Mouse (Mus musculus): ENCODE results near the gene Plod3.
"Not testable (repeated sequence)": the region's sequence is repeated elsewhere in the genome, so short reads cannot be mapped to it uniquely, and the experiment has no call there.

The Plod3 gene

GRCm38 (mm10) chr5:136986695-136987137 lies at the start of gene Plod3:
Plod3 (plus strand) TSS chr5:136987019.
- DNase-seq (ENCODE audit: low spot score), result peak; percentile 88

DNA sequence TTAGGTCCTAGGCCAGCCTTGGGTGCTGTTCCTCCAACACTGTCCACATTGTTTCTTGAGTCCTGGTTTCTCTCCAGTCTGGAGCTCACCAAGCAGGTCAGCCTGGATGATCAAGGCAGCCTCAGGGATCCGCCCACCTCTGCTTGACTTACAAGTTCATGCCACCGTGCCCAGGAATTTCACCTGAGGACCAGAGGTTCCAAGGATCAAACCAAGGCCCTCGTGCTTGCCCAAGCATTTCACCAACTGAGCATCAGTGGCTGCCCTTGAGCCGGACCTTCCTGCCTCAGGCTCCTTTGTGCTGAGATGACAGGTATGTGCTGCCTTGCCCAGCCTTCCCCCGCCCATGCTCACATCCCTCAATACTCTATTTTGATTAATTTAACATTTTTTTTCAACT lies 49.2 kb upstream of the Plod3 start:
- no peak for DNase-seq (ENCODE audit: low spot score)

GRCm38 (mm10) chr5:136939284-136939683 lies 47.5 kb upstream of the Plod3 start:
- DNase-seq (ENCODE audit: low spot score), result no peak

DNA sequence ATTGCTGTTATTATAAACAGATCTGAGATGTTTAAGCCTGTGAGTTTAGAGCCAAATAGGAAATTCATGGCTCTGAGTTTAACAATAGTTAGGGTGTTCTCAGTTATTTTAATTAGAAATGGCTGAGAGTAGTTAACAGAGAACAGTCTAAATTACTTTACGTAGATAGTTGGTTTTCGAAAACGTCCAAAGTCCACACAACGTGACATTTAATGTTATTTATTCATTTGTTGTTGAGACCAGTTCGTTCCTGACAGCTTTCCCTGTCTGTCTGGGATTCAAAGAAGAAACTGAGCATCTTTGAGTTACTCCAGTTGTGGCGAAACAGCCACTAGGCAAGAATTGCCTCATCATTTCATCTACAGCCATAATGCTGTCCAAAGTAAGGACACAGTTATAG lies 46.8 kb upstream of the Plod3 start:
- DNase-seq (ENCODE audit: low spot score), result not testable (repeated sequence)

GRCm38 (mm10) chr5:136940845-136941560 lies 45.8 kb upstream of the Plod3 start:
- DNase-seq (ENCODE audit: low spot score), result no peak

DNA sequence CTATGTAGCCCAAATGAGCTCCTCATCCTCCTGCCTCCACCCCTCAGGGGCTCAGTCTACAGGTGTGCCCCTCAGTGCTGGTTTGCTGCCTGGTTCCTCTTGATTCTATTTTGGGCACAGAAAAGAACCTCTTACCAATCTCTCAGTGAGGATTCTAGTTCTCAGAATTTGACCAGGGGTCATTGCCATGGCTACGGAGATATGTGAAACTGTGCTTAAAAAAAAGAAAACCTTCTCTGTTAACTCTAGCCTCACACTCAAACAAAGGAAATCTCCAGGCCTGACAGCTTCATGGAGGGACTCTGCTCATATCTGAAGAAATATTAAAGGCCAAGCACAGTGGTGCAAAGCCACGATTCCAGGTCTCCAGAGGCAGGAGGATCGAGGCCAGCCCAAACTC lies 44.0 kb upstream of the Plod3 start:
- no peak for DNase-seq (ENCODE audit: low spot score)

- no peak for DNase-seq (ENCODE audit: low spot score)
Measured at GRCm38 (mm10) chr5:136943382-136943781, 43.4 kb upstream of the Plod3 start.

DNA sequence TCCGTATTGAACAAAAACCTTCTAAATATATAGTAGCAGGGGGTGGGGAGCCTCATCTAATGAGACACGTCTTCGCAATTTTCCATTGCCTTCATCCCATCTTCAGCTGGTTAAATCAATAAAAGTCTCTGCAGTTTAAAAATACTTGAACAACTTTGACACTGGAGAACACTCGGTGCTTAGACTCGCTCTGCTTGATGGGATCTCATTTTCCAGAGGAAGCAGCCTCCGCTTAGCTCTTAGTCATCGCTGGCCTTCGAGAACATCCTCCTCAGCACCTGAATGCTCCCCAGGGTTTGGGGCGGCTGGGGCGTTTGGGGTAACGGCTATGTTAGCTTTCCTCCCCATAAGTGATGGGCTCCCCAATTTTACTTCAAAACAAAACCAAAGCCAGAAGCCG lies 41.7 kb upstream of the Plod3 start:
- no peak for DNase-seq (ENCODE audit: low spot score)

DNA sequence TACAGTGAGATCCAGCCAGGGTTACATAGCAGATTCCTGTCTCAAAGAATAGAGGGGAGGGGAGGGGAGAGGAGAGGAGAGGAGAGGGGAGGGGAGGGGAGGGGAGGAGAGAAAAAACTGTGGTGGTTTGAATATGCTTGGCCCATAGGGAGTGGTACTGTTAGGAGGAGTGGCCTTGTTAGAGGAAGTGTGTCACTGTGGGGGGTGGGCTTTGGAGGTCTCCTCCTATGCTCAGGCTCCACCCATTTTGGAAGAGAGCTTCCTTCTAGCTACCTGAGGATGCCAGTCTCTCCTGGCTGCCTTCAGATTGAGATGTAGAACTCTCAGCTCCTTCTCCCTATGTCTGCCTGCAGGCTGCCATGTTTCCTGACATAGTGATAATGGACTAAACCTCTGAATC lies 38.9 kb upstream of the Plod3 start:
- DNase-seq (ENCODE audit: low spot score), result no peak

DNA sequence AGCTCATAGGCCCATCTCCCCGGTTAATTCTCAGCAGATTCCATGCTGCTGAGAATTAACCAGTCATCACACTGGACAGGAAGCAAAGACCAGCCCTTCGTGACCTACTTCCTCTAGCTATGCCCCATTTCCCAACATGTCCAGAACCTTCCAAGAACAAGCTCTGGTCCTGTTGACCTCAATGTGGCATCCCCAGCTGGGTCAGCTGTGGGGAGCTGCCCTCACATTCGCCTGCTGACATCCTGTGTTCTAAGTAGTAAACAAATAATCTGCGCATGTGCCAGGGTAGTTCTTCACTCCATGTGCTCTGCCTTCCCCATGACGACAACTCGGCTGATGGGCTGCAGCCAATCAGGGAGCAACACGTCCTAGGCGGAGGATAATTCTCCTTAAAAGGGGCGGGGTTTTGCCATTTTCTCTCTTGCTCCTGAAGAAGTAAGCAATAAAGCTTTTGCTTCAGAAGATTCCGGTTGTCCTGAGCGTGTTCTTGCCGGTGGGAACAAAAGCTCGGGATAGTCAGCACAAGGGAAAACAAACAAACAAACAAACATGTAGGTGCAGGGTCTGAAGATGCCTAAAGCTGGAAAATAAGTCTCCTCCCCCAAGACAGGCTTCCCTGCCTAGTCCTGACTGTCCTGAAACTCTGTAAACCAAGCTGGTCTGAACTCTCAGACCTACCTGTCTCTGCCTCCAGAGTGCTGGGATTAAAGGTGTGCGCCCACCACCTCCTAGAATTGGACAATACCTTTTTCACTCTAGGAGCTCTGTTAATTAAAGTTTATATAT lies 37.1 kb upstream of the Plod3 start:
- DNase-seq (ENCODE audit: low spot score), result not testable (repeated sequence)

DNA sequence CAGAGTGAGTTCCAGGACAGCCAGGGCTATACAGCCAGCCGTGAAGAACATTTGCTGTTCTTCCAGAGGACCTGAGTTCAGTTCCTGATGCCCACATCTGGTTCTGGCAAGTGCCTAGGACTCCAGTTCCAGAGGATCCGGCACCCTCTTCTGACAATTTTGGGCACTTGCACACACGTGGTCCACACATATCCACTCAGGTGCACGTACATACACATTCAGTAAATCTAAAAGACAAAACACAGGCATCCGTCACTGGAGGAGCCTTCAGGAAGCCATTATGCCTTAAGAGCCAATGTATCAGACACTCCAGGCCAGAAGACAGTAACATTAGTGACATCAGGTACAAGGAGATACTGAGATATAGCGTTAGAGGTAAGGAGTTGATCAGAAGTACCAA lies 36.3 kb upstream of the Plod3 start:
- no peak for DNase-seq (ENCODE audit: low spot score)

DNA sequence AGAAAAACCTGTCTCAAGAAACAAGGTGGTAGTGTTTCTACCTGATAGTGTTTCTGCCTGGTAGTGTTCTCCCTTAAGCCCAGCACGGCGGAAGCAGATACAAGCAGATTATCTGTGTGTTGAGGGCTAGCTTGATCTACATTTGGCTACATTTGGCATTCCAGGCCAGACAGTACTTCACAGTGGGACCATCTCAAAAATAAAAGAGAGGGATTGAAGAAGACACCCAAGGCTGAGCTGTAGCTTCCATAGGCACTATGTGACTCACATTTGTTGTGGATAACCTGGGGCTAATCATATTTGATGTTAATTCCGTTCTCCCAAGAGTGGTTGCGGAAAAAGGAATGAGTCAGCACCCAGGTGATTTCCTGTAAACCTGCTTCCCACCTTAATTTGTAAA lies 34.7 kb upstream of the Plod3 start:
- DNase-seq (ENCODE audit: low spot score), result no peak

- peak; percentile 85 for DNase-seq (ENCODE audit: low spot score)
Measured at GRCm38 (mm10) chr5:136953015-136953414, 33.8 kb upstream of the Plod3 start, which contains the start of gene Fis1. Fis1 (plus strand) TSS chr5:136953275.

- DNase-seq (ENCODE audit: low spot score), result peak; percentile 52
Measured at GRCm38 (mm10) chr5:136953440-136953951, 33.3 kb upstream of the Plod3 start.

DNA sequence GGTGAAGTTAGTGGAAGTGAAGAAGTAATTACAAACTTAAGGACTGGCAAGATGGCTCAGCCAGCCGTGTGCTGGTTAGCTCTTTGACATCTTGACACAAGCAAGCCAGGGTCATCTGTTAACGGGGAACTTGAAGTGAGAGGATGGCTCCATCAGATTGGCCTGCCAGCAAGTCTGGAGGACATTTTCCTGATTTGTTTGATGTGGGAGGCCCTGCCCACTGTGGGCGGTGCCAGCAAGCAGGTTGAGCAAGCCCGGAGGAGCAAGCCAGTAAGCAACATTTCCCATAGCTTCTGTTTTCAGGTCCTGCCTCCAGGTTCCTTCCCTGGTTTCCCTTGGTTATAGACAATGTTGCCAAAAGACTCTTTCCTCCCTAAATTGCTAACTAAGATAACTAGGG lies 31.2 kb upstream of the Plod3 start:
- DNase-seq (ENCODE audit: low spot score), result no peak

GRCm38 (mm10) chr5:136957250-136957649 lies 29.6 kb upstream of the Plod3 start:
- no peak for DNase-seq (ENCODE audit: low spot score)

GRCm38 (mm10) chr5:136958991-136959605 lies 27.7 kb upstream of the Plod3 start:
- no peak for DNase-seq (ENCODE audit: low spot score)

GRCm38 (mm10) chr5:136960053-136960452 lies 26.8 kb upstream of the Plod3 start:
- no peak for DNase-seq (ENCODE audit: low spot score)

DNA sequence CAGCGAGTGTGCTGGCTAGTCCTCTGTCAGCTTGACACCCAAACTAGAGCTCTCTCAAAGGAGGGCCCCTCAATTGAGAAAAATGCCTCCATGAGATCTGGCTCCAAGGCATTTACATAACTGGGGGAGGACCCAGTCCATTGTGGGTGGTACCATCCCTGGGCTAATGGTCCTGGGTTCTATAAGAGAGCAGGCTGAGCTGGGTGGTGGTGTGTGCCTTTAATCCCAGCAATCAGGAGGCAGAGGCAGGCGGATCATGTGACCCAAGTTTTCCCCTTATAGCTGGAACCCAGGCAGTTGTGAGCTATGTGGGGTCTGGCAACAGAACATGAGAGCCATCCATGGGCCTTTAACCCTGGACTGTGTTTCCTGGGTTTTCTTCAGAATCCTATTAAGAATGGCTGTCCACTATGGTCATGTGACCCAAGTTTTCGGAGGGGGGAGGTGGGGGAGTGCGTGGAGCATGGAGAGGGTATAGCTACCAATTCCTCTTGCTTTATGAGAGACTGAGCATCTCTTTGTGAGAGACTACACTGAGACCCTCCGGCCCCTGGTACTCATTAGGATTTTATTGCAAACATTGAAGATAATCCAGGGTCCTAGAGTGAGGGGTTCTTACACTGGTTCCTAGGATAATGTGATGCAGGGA lies 25.4 kb upstream of the Plod3 start:
- DNase-seq (ENCODE audit: low spot score), result no peak

DNA sequence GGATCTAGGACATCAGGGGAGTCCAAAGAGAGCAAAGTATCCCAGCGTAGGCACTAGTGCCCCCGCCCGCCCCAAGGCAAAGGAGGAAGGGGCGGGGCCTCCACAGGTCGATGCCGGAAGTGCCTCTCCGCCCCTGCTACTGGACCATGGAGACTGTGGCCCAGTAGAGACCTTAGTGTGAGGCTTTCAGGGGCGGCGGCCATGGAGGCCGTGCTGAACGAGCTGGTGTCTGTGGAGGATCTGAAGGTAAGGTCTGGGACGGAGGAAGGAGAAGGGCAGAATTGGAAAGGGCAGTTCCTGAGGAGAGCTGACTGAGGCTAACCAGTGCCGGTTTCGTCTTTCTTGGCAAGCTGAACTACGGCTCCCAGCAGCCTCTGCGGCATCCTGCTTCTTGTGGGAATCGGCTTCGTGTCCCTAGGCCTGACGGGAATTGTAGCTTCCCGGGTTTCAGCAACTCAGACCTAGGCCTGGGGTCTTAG lies 24.8 kb upstream of the Plod3 start:
- peak; percentile 86 for DNase-seq (ENCODE audit: low spot score)

DNA sequence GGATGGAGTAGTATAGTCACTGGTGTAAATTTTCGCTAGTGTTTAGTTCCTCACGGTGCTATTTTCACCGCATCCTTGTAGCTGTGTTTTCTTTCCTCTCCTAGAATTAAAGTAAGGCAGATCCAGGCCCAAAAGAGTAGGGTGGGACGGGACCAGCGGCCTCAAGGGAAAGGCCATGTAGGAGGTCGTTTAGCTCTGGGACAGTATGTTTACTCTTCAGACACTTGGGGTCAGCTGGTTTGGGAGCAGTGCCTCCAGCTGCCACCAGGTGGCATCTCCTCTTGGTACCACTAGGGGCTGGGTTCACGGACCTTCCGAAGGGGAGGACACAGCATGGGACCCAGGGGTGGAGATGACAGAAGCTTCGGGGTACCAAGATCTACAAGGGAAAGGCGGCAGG lies 24.3 kb upstream of the Plod3 start:
- peak; percentile 71 for DNase-seq (ENCODE audit: low spot score)

DNA sequence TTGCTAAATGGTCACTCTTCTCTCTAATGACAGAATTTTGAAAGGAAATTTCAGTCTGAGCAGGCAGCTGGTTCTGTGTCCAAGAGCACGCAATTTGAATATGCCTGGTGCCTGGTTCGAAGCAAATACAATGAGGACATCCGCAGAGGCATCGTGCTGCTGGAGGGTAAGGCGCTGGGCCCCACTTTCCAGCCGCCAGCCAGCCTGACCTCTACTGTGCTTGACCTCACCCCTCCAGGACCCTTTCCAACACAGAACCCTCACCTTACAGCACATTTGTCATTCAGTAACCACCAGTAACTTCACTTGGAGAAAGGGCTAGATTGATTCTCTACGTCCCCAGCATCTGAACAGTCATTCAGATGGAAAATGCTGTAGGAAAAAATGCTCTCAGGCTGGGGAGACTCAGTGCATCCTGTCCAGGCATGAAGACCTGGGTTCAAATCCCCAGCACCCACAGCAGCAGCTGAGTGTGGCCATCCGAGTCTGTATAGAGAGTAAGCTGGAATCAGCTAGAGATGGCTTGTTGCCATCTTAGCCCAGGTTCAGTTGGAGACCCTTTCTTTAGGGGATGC lies 23.8 kb upstream of the Plod3 start:
- no peak for DNase-seq (ENCODE audit: low spot score)

All from layer of hippocampus, adult 9-10 months (tissue).